Mouse (Mus musculus) ES-Bruce4 (cell line): ENCODE results near the gene Pax5.

Experiments
- CTCF ChIP-seq: IDR thresholded peaks from one replicate; pipeline ENCODE4 v1.8.1; 2011; ENCODE audit warnings: low read depth, low read length
- EP300 ChIP-seq: IDR thresholded peaks from 2 replicates; pipeline ENCODE4 v1.6.1; 2011; ENCODE audit warnings: low read depth, low read length; ENCODE audit not compliant: insufficient read depth
- POLR2A ChIP-seq: IDR thresholded peaks from one replicate; pipeline ENCODE4 v1.8.1; 2011; ENCODE audit warnings: low read length; ENCODE audit not compliant: insufficient read depth

DNA sequence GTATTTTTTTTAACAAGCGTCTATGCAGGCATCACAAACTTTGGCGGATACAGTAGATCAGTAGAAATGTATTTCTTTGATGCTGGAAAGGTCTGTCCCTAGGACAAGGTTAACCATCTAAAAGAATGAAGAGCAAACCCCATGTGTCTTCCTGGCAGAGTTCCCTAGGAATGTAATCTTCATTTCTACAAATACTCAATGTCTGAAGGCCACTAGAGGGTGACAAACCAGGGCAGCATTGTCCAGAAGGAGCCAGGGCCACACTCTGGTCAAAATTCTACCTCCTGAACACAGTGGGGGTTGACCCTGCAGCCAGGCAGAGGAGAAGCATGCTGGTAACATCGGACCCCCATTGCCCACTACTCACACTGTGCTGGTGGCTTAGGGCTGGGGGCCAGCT is 185.0 kb downstream of the Pax5 start:
- TF ChIP-seq CTCF (no peak), POLR2A (no peak), EP300 (no peak)
